Mouse (Mus musculus): ENCODE measurements at regions not wholly inside any gene's neighbourhood (a gene's known extent, or its start where the extent isn't known, plus 50 kb on each side); places are given as distances from the start of the nearest gene placed in this dataset.

GRCm38 (mm10) chr13:43729617-43730016 is 55.0 kb upstream of the Cd83 start:
- TF ChIP-seq CTCF (IDR thresholded peaks at IDR 0.05) (no peak), EP300 (IDR thresholded peaks at IDR 0.05) (no peak)
